Mouse (Mus musculus): ENCODE data around the gene A4gnt.

The A4gnt gene

DNA sequence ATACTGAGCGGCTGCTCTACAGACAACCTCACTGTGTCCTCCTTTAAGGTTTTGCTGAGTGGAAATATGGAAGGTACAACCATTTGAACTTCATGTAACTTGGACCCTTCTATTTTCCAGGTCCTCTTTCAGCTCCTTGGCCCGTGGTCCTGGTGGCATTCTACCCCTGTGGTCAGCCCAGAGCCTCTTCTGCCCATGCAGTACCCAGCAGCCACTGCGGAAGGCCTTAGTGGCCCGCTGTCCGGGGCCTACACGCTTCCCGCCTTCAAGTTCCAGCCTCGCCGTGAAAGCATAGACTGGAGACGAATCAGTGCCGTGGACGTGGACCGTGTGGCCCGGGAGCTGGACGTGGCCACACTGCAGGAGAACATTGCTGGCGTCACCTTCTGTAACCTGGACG lies 24.9 kb downstream of the A4gnt start:
- no peak for DNase-seq

DNA sequence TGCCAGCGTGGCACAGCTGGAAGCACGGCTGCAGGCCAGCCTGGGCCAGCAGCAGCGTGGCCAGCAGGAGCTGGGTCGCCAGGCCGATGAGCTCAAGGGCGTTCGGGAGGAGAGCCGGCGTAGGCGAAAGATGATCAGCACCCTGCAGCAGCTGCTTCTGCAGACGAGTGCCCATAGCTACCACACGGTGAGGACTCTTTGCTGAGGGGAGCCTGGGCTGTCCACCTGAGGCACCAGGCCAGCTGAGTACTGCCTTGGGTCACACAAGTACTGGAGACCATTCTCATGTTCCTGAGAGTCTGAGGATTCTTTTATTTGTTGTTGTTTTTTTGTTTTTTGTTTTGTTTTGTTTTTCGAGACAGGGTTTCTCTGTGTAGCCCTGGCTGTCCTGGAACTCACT lies 25.4 kb downstream of the A4gnt start:
- no peak for DNase-seq

DNA sequence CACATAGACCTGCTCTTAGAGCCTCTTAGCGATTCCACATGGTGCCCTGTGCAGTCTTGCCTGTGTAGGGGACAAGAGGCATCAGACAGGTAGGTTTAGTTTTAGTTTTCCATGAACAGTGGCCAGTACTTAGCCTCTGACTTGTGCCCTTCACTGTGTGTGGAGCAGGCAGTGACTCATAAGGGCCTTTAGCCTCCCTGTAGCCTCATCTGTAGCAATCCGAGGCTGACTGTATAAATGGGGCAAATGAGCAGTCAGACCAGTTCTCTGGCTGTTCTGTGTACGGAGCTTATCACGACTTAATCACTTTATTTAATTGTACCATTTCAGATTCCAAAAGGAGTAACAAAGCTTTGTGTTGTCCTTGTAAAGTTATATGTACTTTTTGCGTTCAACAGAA lies 27.7 kb downstream of the A4gnt start:
- no peak for DNase-seq

DNA sequence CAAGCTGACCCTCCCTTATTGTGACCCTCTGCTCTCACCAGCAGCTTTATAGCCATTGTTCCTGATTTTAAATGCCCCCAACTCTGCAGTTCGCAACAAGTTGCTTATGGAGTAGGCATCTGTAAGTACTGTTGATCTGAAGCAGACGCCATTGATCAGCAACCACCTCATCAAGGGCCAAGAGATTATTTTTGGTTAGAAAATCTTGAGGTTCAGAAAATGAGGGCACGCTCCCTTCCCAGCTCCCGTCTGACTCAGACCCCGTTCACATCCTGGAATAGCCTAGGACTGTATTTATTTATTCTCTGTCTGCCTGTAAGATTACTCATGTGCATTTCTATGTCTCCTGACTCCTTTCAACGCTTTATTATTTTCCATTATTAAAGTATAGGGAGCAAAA lies 33.1 kb downstream of the A4gnt start:
- no peak for DNase-seq

DNA sequence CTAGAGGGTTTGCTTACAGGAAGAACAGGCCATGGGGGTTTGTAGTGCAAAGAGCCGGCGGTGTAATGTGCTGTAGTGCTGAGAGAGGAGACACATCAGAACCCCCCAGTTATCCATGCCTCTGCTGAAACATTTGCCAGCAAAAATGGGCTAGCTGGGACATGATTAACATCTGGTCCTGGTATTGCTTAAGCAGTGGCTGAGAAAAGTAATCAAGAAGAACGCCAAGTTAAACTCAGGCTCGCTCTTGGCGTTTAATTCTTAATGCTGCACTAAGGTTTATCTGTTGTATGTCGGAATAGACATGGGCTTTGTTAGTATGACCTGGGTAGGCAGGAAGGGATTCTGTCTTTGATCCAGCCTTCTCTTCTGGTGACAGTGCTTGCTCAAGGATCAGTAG lies 33.8 kb downstream of the A4gnt start:
- no peak for DNase-seq

DNA sequence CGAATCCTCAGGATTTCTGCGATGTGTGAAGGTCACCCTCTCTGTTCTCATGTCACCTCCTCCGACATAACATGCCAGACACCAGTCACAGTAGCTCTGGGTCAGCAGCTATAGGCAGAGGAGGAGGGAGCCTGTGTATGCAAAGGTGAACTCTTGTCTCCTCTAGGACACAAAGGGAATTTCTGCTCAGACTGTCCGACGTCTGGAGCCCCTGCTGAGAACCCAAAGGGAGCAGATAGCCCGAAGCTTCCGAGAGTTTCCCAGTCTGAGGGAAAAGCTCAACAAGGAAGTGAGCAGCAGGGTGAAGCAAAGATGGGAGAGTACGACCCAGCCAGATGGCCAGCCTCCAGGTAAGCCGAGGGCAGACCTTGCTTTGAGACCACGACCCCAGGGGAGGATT lies 48.5 kb downstream of the A4gnt start:
- DNase-seq = no peak

DNA sequence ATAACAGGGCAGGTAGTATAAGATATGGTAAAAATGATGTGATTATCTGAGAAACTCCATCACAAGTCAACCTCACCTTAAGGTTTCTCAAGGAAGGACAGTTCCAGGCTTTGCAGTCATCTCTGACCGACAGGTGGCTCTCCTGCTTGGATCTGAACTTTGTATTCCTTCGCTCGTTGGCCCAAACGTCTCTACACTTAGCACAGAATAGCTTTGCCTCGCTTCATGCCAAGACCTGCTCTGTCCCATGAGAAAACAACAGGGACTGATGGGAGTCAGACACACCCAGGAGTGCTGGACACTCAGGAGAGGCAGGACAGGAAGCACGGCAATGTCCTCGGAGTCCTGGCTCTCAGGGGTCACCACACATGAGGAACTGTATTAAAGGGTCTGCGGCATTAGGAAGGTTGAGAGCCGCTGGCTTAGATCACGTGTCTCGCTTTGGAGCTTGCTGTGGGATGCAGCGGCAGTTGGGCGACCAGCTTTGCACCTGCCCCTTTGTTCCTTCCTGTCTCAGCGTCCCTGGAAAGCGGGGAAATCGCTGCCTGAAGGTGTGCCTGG lies 49.4 kb downstream of the A4gnt start:
- peak; percentile 47 for DNase-seq

DNA sequence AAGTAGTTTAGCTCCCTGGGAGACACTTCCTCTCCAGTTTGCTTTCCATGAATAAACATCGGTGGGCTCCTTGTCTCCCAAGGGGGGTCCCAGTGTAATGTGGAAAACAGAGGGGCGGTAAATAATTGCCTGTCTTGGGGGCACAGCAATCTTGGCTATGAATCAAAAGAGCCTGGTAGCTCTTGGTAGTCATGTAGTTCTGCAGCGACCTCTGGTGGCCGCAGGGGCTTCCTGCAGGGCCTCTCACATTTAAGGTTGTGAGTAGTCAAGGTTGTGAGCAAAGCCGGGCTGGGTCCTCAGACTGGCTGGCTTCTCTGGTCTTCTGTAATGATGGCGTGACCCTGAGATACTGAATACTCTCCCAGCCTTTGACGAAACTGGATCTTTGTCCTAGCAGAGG lies 50.1 kb downstream of the A4gnt start:
- DNase-seq = peak; percentile 80

DNA sequence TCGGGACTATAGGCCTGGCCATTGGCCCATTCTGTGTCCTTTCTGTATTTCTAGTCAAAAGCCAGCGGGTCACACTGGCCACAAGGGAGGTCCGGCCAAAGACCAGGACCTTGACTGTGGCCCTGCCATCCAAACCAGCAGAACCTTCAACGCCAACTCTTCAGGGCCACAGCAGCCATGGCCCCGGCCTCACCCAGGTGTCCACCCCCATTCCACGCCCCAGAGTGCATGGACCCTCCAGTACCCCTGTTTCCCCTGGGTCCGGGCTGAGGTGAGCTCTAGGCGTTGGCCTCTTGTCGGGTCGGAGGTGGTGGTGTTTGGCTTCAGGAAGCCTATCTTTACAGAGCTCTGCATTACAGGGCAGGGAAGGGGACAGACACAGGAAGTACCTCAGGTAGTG lies 50.6 kb downstream of the A4gnt start:
- no peak for DNase-seq

DNA sequence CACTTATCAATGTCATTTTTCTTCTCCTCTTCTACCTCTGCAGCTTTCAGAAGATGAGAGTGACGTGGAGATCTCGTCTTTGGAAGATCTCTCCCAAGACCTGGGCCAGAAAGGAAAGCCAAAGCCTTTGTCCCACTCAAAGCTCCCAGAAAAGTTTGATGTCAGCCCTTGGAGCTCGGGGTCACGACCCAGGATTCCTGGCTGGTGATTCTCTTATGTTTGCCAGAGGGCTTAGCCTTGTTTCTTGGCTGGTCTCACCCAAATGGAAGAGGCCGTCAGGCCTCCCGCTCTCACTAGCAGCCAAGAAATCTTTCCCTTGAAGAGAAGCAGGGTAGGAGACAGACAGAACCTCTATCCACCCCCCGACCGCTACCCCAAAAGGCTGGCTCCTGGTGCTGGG lies 55.3 kb downstream of the A4gnt start:
- peak; percentile 36 for DNase-seq

DNA sequence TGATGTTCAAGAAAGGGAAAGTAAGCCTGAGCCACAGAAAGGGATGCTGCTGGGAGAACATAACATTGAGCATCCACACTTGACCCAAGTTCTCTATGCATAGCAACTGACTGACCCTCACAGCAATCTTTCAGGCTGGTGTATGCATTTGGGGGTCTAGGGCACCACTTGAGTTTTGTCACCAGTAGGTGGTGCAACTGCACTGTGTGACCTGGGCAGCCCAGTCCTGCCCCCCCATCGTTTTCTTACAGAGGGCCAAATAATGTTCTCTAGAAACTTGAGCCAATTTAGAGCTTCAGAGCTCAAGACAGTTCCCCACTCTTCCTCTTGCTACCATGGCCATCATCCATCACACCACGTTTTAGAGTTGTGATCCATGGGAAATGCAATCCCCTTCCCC lies 59.3 kb downstream of the A4gnt start:
- no peak for DNase-seq

Measured in kidney, adult 18-20 months (tissue).